Mouse (Mus musculus): ENCODE measurements around the gene Gm13287.
"Not testable (repeated sequence)": the region's sequence is repeated elsewhere in the genome, so short reads cannot be mapped to it uniquely, and the experiment has no call there.

Gene Gm13287

DNA sequence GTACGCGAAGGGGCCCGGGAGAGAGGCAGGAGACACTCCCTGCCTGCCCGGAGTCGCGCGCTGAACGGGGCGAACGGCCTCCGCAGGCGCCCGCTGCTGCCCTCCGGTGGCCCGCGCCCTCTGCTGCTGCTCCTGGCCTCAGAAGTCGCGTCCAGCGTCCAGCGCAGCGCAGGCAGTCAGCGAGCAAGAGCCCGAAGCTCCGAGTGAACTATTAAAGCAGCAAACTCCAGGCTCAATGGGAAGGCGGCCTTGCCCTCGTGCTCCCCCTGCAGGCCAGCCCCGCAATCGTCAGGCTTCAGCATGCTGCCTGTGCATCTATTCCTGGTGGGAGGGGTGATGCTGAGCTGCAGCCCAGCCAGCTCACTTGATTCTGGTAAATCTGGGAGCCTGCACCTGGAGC is 6.0 kb upstream of the Gm13287 start, which contains the start of gene Gm13279:
Gene Gm13279 (plus strand): TSS at position 301 of the 400 bp plus-strand sequence.
- not testable (repeated sequence) for DNase-seq (ENCODE audit: low read depth)

DNA sequence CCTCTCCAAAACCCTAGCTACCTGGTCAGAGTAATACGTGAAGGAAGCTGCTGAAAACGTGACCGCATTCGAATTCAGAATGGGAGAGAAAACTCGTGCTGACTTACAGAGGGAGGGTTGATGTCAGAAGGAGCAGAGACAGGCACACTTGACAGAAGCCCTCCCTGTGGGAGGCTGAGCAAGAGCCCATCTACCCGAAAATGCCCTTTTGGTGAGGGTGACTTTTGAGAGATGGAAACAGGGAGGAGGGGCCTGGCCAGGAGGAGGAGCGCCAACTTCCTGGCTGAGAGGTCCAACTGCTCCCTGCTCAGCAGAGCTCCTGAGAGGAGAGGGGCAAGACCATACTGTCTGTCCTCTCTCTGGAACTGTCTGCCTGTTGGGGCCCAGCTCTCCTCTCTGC is 3.7 kb upstream of the Gm13287 start, which contains the start of gene Gm13285:
Gene Gm13285 (plus strand): TSS at position 301 of the 400 bp plus-strand sequence.
- not testable (repeated sequence) for DNase-seq (ENCODE audit: low read depth)

- DNase-seq (ENCODE audit: low read depth) = not testable (repeated sequence)
Measured at GRCm38 (mm10) chr4:88805231-88805630, 2.2 kb downstream of the Gm13287 start, which contains the start of gene Gm13288. Gene Gm13288 (plus strand): TSS chr4:88805531.

DNA sequence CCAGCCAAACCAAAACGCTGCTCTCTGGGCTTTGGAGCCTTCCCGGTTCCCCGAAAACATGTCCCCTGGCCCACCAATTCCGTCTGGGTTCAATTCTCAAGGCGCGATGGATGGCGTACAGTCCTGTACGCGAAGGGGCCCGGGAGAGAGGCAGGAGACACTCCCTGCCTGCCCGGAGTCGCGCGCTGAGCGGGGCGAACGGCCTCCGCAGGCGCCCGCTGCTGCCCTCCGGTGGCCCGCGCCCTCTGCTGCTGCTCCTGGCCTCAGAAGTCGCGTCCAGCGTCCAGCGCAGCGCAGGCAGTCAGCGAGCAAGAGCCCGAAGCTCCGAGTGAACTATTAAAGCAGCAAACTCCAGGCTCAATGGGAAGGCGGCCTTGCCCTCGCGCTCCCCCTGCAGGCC is 2.7 kb downstream of the Gm13287 start:
- DNase-seq (ENCODE audit: low read depth) = not testable (repeated sequence)

DNA sequence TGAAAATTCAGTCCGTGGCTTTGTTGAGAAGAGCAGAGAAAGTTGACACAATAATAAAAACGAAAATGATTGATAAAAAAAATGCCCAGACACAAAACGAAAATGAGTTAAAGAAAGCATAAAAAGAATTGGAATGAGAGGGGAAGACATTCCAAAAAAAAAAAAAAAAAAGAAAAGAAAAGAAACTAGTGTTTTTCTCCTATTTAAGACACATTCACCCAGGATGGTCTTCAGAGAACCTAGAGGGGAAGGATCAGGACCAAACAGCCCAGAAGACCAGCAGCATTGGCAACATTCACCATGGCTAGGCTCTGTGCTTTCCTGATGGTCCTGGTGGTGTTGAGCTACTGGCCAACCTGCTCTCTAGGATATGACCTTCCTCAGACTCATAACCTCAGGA is 12.9 kb downstream of the Gm13287 start, which contains the start of gene Ifna7:
Gene Ifna7 (plus strand): TSS at position 301 of the 400 bp plus-strand sequence.
- DNase-seq (ENCODE audit: low read depth) = no peak

DNA sequence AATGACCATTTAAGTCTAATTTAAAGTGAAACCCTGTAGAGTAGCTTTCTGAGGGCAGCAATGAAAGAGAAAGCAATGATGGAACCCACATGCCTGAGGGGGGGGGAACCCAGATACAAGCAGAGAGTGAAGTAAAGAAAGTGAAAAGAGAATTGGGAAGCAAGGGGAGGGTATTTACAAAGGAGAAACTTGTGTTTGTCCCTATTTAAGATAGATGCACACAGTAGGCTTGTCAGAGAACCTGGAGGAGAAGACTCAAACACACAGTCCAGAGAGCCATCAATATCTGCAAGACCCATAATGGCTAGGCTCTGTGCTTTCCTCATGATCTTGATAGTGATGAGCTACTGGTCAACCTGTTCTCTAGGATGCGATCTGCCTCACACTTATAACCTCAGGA is 16.6 kb downstream of the Gm13287 start, which contains the start of gene Ifna11:
Gene Ifna11 (plus strand): TSS at position 301 of the 400 bp plus-strand sequence.
- no peak for DNase-seq (ENCODE audit: low read depth)

DNA sequence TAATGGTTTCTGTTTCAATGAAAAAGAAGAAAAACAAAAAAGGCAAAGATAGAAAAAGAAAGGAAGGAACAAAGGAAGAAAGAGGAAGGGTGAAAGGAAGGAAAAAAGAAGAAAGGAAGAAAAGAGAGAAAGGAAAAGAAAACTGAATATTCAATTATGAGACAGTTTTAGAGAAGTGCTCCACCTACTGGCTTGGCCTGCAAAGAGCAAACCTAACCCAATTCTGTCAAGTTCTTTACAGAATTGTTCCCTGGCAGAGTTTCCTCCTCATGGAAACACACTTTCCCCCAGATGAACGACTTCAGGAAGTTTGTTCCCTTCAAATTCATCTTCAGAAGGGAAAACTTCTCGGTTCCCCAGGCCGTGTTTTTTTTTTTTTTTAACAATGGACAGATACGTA is 19.9 kb downstream of the Gm13287 start:
- DNase-seq (ENCODE audit: low read depth) = peak; percentile 65

DNA sequence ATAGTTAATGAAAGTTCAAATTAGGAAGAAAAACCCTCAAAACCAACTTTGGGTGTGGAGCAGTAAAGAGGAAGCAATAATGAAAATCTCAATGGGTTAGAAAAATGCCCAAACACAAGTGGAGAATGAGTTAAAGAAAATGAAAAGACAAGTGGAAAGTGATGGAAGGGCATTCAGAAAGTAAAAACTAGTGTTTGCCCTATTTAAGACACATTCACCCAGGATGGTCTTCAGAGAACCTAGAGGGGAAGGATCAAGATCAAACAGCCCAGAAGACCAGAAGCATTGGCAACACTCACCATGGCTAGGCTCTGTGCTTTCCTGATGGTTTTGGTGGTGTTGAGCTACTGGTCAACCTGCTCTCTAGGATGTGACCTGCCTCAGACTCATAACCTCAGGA is 24.1 kb downstream of the Gm13287 start, which contains the start of gene Ifna6:
Gene Ifna6 (plus strand): TSS at position 301 of the 400 bp plus-strand sequence.
- not testable (repeated sequence) for DNase-seq (ENCODE audit: low read depth)

DNA sequence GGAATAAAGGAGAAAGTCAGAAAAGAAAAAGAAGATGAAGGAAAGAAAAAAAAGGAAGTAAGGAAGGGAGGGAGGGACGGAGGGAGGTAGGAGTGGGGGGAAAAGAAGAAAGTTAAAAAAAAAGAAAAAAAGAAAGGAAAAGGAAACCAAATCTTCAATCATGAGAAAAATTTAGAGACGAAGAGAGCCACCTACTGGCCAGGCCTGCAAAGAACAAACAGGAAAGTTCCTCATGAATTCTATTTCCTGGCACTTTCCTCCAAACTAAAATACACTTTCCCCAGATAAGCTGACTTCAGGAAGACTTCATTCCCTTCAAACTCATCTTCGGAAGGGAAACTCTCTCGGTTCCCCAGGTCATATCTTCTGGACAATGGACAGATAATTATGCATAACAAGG is 27.5 kb downstream of the Gm13287 start:
- peak; percentile 74 for DNase-seq (ENCODE audit: low read depth)

GRCm38 (mm10) chr4:88835225-88835624 is 32.2 kb downstream of the Gm13287 start, which contains the start of gene Ifna5:
Gene Ifna5 (plus strand): TSS chr4:88835525.
- DNase-seq (ENCODE audit: low read depth) = not testable (repeated sequence)

- DNase-seq (ENCODE audit: low read depth) = peak; percentile 65
Measured at GRCm38 (mm10) chr4:88838828-88839227, 35.8 kb downstream of the Gm13287 start.

DNA sequence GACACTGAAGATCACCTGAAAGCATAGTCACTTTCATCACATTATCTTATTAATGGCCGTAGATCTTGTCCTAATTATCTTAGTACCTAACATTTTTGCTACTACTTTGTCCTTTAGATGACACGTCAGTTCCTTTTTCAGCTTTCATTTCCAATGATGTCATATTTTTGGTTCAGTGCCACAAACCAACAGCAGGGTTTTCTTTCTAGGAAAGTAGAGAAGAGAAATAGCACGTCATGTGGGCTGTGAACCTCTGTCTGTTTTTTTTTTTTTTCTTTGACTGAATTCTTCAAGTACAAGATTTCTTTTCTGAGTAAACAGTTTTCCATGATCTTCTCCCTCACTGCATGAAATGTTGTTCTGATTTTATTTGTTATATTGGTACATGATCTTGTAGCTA is 37.0 kb downstream of the Gm13287 start:
- DNase-seq (ENCODE audit: low read depth) = peak; percentile 11

- no peak for DNase-seq (ENCODE audit: low read depth)
Measured at GRCm38 (mm10) chr4:88841438-88841911, 38.4 kb downstream of the Gm13287 start, which contains the start of gene Ifna4. Gene Ifna4 (plus strand): TSS chr4:88841861.

GRCm38 (mm10) chr4:88845334-88845733 is 42.3 kb downstream of the Gm13287 start:
- peak; percentile 75 for DNase-seq (ENCODE audit: low read depth)

- DNase-seq (ENCODE audit: low read depth) = no peak
Measured at GRCm38 (mm10) chr4:88849698-88850097, 46.6 kb downstream of the Gm13287 start, which contains the start of gene Ifna1. Gene Ifna1 (plus strand): TSS chr4:88850087.

GRCm38 (mm10) chr4:88851026-88851763 is 48.1 kb downstream of the Gm13287 start:
- DNase-seq (ENCODE audit: low read depth) = no peak

Measured in NIH3T3 (cell line).